Mouse (Mus musculus) effector memory CD4-positive, alpha-beta T cell, adult 7 months (primary cell): Measurements from ENCODE around the gene Cdh12. TPM values are rescaled to one million over a fixed set of nuclear protein-coding genes. Genes with fewer than 3 reads are reported as not detected.

Source experiments
- polyA plus RNA-seq: library from polyadenylated mRNA; unstranded; fragments of 100-300 nt; shearing (Covaris generic); gene quantifications from one replicate; pipeline ENCODE4 v1.2.1, GENCODE M21; 2017

The Cdh12 gene
- not detected for polyA plus RNA-seq

DNA sequence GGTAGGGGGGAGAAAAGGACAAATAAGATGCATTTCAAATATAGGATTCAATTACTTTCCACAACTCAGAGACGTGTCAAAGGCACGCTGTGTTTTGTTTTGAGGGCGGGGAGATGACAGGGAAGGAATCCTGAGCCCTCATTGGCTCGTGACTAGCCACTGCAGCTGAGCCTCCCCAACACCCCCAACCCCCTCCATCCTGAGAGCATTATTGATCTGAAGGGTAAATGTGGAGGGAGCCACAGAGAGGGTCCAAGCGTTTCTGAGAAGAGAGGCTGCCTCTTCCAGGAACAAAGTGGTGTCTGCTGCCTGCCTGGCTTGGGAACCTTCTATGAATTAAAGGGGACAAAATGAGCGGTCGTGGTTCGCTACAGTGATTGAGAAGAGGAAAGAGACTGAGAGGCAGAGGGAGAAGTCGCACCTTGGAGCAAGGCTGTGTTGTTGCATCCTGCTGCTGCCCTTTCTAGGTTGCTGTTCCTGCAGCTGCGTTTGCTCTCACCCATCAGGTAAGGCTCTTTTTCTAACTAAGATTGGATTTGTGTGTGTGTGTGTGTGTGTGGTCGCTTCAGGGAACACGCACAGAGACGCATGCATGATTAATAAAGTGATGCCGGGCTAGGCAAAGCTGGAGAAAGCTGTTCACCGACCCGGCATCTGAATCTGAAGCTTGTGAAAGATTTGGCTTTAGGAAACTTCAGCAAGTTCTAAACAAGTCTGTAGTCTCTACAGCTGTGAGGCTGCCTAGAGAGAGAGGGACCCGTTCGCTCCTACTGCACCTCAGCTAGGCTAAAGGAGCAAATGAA, at the start of gene Cdh12:
TSS of gene Cdh12 (plus strand) at position 405 of the 803 bp plus-strand sequence.

DNA sequence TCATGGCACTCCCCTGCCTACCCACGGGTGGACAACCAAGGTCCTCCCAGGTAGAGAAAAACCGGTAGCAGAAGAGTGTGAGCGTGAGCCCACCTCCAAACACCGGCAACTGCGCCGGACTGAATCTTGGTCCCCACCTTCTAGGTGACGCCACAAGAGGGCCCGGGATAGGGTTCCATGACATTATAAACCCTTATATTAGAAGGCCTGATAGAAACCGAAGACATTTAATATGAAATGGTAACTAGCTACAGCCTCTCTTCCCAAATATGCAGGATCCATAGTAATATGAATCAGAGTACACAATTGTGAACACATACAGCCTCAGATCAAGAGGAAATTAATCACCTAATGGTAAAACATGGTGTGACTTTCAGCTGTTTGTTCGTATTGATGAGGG, 217.6 kb downstream of the Cdh12 start, which contains the start of gene Acot10:
TSS of gene Acot10 (minus strand) at position 101 of the 400 bp plus-strand sequence.

Other genes with a start within 250 kb of the Cdh12 start
- not detected for gene Acot10, start 217.5 kb downstream of the Cdh12 start, polyA plus RNA-seq